ENCODE assay signal across 20 mouse cellular contexts in the genomic region with DNA sequence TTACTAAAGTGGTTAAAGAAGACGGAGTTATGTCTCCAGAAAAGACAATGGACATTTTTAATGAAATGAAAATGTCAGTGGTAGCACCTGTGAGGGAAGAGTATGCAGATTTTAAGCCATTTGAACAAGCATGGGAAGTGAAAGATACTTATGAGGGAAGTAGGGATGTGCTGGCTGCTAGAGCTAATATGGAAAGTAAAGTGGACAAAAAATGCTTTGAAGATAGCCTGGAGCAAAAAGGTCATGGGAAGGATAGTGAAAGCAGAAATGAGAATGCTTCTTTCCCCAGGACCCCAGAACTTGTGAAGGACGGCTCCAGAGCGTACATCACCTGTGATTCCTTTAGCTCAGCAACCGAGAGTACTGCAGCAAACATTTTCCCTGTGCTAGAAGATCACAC. TPM values are rescaled to one million over a fixed set of nuclear protein-coding genes. Genes with fewer than 3 reads are reported as not detected.
DNase-seq lines count a peak whose midpoint lies in the region; ATAC-seq and TF ChIP-seq lines count a peak whose summit lies in the region.
"Had no signal": no experiment of that assay in that cellular context is flagged by ENCODE, and none has a peak within 500 bp of the region (broad histone marks: within the 10 kb centered on the region; RNA-seq: fewer than 3 reads in every experiment).

No protein-coding gene starts in this region.

- H3K36me3 ChIP-seq in CH12.LX (replicated peaks in 1 of 2; ENCODE audit: control insufficient read depth in 1 of 2, insufficient read depth in 1 of 2, low read length in 1 of 2), result peaks cover 23 to 67% of the 10 kb centered on the region in 2 experiments
- 0 out of 2 replicates have a peak, but pooled peaks cover 10% of the 10 kb centered on the region for H3K36me3 ChIP-seq in macrophage (ENCODE audit: inconsistent target)
- H3K36me3 ChIP-seq in forebrain, postnatal 0 days (ENCODE audit: insufficient read depth), result peaks cover 23% of the 10 kb centered on the region

- no peak overlapping the region for H3K27ac ChIP-seq in CH12.LX (ENCODE audit: insufficient read depth, low read depth)
- peak overlapping the region; percentile 73 for H3K27ac ChIP-seq in macrophage
- H3K27ac ChIP-seq in forebrain, postnatal 0 days (ENCODE audit: low read depth, low read length), result no peak overlapping the region
- H3K27ac ChIP-seq: embryonic facial prominence, embryonic 10.5 days; embryonic facial prominence, embryonic 12.5 days; forebrain, embryonic 13.5 days; forebrain, embryonic 15.5 days had no signal

- no peak for DNase-seq in CH12.LX (ENCODE audit: extremely low read depth)
- no peak for DNase-seq in embryo, embryonic 10.5 days (ENCODE audit: low spot score)
- DNase-seq in gastrocnemius, adult 8-10 months (ENCODE audit: low spot score in 2 of 2), result no peak
- DNase-seq in forebrain, postnatal 0 days, result no peak
- DNase-seq: adrenal gland, adult 2 months; adrenal gland, postnatal 10 days; adrenal gland, postnatal 25 days; B cell, adult 2 months; cerebellum, adult 11-12 months; cerebellum, adult 2 months; cerebellum, adult 9-11 months; cerebellum, postnatal 25 days had no signal

- no peak overlapping the region for H3K9ac ChIP-seq in CH12.LX (ENCODE audit: insufficient read depth, low read depth)
- H3K9ac ChIP-seq in forebrain, postnatal 0 days, result no peak overlapping the region
- H3K9ac ChIP-seq: embryonic facial prominence, embryonic 12.5 days; forebrain, embryonic 13.5 days; forebrain, embryonic 15.5 days had no signal

- H3K4me3 ChIP-seq in CH12.LX (replicated peaks in 1 of 3; ENCODE audit: low read depth in 2 of 3, low read length in 2 of 3, poor library complexity in 1 of 3) (no peak overlapping the region), macrophage (ENCODE audit: inconsistent target) (no peak overlapping the region)
- H3K4me3 ChIP-seq in forebrain, postnatal 0 days (ENCODE audit: low read depth, low read length), result no peak overlapping the region
- H3K4me3 ChIP-seq: embryonic facial prominence, embryonic 10.5 days; embryonic facial prominence, embryonic 12.5 days; forebrain, embryonic 13.5 days; forebrain, embryonic 15.5 days had no signal

- peak; percentile 48; the same call in 1 of the 2 replicates for TF ChIP-seq EP300 in CH12.LX (IDR thresholded peaks at IDR 0.05; ENCODE audit: low read length)

- in situ Hi-C loops in CH12.LX (cut with MboI; ENCODE audit: low pct_ligation_motif_present, low pct_unique_long_range_greater_than_20kb, low sequenced_read_pairs), result loop anchor here (25.0 kb wide), 1 partner anchor 505 kb away; no protein-coding TSS in a partner anchor

- WGBS in macrophage (ENCODE audit: missing documents), result 41% methylated on average over 4 of the region's 4 CpGs
- WGBS in forebrain, postnatal 0 days, result 90% methylated on average over 4 of the region's 4 CpGs

- H3K27me3 ChIP-seq in CH12.LX (replicated peaks), result no peaks in the 10 kb centered on the region
- no peaks in the 10 kb centered on the region for H3K27me3 ChIP-seq in forebrain, postnatal 0 days (ENCODE audit: insufficient read depth, low read length)
- H3K27me3 ChIP-seq: embryonic facial prominence, embryonic 12.5 days; forebrain, embryonic 13.5 days; forebrain, embryonic 15.5 days had no signal

- H3K4me1 ChIP-seq in CH12.LX (ENCODE audit: control insufficient read depth in 1 of 2, insufficient read depth in 2 of 2), result peaks cover 7 to 57% of the 10 kb centered on the region in 2 experiments; a peak in 3 of 4 replicates
- H3K4me1 ChIP-seq in forebrain, postnatal 0 days (ENCODE audit: insufficient read depth), result peaks cover 5% of the 10 kb centered on the region; the same call in 1 of the 2 replicates
- H3K4me1 ChIP-seq: embryonic facial prominence, embryonic 10.5 days; embryonic facial prominence, embryonic 12.5 days had no signal

- no peak for TF ChIP-seq RAD21 in CH12.LX (IDR thresholded peaks at IDR 0.05; ENCODE audit: low read depth, low read length)

- H3K4me2 ChIP-seq in CH12.LX (ENCODE audit: insufficient read depth, low read depth, poor library complexity, severe bottlenecking), result no peak overlapping the region
- no peak overlapping the region for H3K4me2 ChIP-seq in forebrain, postnatal 0 days (ENCODE audit: low read depth)
- H3K4me2 ChIP-seq: embryonic facial prominence, embryonic 12.5 days; forebrain, embryonic 13.5 days; forebrain, embryonic 15.5 days had no signal

- TF ChIP-seq POLR2A in CH12.LX (IDR thresholded peaks at IDR 0.05; ENCODE audit: low read depth, low read length), result no peak

- peaks cover 32% of the 10 kb centered on the region for H3K79me2 ChIP-seq in CH12.LX (replicated peaks; ENCODE audit: control insufficient read depth, extremely low read depth, insufficient read depth, poor library complexity, severe bottlenecking)
- peaks cover 98% of the 10 kb centered on the region for H3K79me2 ChIP-seq in macrophage (ENCODE audit: inconsistent target)

- no peaks in the 10 kb centered on the region for H3K9me3 ChIP-seq in CH12.LX (replicated peaks; ENCODE audit: low read length)
- no peaks in the 10 kb centered on the region for H3K9me3 ChIP-seq in forebrain, postnatal 0 days (ENCODE audit: low read length)
- H3K9me3 ChIP-seq: embryonic facial prominence, embryonic 10.5 days; embryonic facial prominence, embryonic 12.5 days; forebrain, embryonic 13.5 days; forebrain, embryonic 15.5 days had no signal

- peak; percentile 41 for ATAC-seq in common myeloid progenitor, adult 5-6 weeks (replicated peaks; ENCODE audit: low read depth, poor library complexity, severe bottlenecking)
- peak; percentile 44 for ATAC-seq in megakaryocyte progenitor cell, adult 5-6 weeks (replicated peaks; ENCODE audit: poor library complexity)
- no peak for ATAC-seq in forebrain, postnatal 0 days
- ATAC-seq: CD4-positive, CD25-positive, alpha-beta regulatory T cell, adult 4 months; forebrain, embryonic 13.5 days; forebrain, embryonic 15.5 days had no signal

- TF ChIP-seq CTCF in CH12.LX (conservative IDR thresholded peaks at IDR 0.05 in 1 of 2, IDR thresholded peaks at IDR 0.05 in 1 of 2; ENCODE audit: low read depth in 2 of 2, low read length in 2 of 2), result no peak
- TF ChIP-seq CTCF in forebrain, postnatal 0 days (IDR thresholded peaks at IDR 0.05; ENCODE audit: low read depth), result no peak

- dilution Hi-C loops in CH12.LX (cut with MboI; ENCODE audit: extremely low pct_ligation_motif_present, extremely low pct_unique_long_range_greater_than_20kb, low sequenced_read_pairs), result no loop called here

TF ChIP-seq in CH12.LX, 34 proteins besides CTCF, POLR2A, EP300 and RAD21:
- peak; percentile 47; the same call in 1 of the 2 replicates for TF ChIP-seq IRF4 (IDR thresholded peaks at IDR 0.05; ENCODE audit: low read depth, low read length)
- no peak for TF ChIP-seq KAT2A (IDR thresholded peaks at IDR 0.05; ENCODE audit: insufficient replicate concordance, low read length)
- TF ChIP-seq ZNF384 (IDR thresholded peaks at IDR 0.05; ENCODE audit: low read depth, low read length), result peak; percentile 23; the same call in 1 of the 2 replicates
- no peak for TF ChIP-seq CHD1 (IDR thresholded peaks at IDR 0.05; ENCODE audit: low read depth, low read length)
- TF ChIP-seq ZKSCAN1 (IDR thresholded peaks at IDR 0.05; ENCODE audit: borderline replicate concordance, low read depth, low read length), result no peak
- TF ChIP-seq SIN3A (IDR thresholded peaks at IDR 0.05; ENCODE audit: low read length), result no peak
- no peak for TF ChIP-seq UBTF (IDR thresholded peaks at IDR 0.05; ENCODE audit: low read depth, low read length)
TF ChIP-seq in CH12.LX: peak in this region for 2.

RNA-seq across cellular contexts. Expression of a gene that starts 14.1 kb away (rescaled TPM):
- 95.8 and 106 TPM in 2 replicates for total RNA-seq in CH12.LX (2012; rRNA removed)
- total RNA-seq in CH12.LX (2014; rRNA removed), result 168 and 182 TPM in 2 replicates
- polyA plus RNA-seq in CH12.LX (2012; ENCODE audit: insufficient read length, low read depth), result 210 and 224 TPM in 2 replicates
- total RNA-seq in common myeloid progenitor, adult 5-6 weeks (2017), result 84.0 and 96.0 TPM in 2 replicates
- 100 to 1,000 TPM; 123 to 682 (median 202) TPM for total RNA-seq in macrophage (2018; cell fraction: chromatin; rRNA removed)
- 100 to 1,000 TPM; 313 to 546 (median 408) TPM for total RNA-seq in macrophage (2018; cell fraction: cytosol; rRNA removed)
- total RNA-seq in macrophage (2018; cell fraction: nucleus; rRNA removed), result 100 to 1,000 TPM; 217 to 519 (median 302) TPM
- 420 to 900 TPM (median 594 TPM) in 3 replicates for polyA plus RNA-seq in macrophage (2018)
- 61.2 and 72.2 TPM in 2 replicates for total RNA-seq in megakaryocyte progenitor cell, adult 5-6 weeks (2015)
- 64.1 and 72.3 TPM in 2 replicates for total RNA-seq in megakaryocyte progenitor cell, adult 5-6 weeks (2017)
- 100 to 1,000 TPM; 621 to 893 (median 770) TPM for total RNA-seq in gastrocnemius, adult 8-10 months (2022)
- 388 and 400 TPM in 2 replicates for total RNA-seq in forebrain, postnatal 0 days (2014; rRNA removed)
- 149 and 167 TPM in 2 replicates for polyA plus RNA-seq in forebrain, postnatal 0 days (2015; fragmentation: Nextera tagmentation; extraction: Ambion mirVana)
